Mouse (Mus musculus) CH12.LX (cell line): ENCODE data around the gene Dtx1. TPM values are rescaled to one million over a fixed set of nuclear protein-coding genes. Genes with fewer than 3 reads are reported as not detected.
A peak's percentile ranks its signal among the peaks of the same experiment; 100 is the strongest.

Source experiments
- DNase-seq: peaks from one replicate; pipeline ENCODE4 v3.0.0-alpha.2; 2013; ENCODE audit errors: extremely low read depth
- H3K27ac ChIP-seq: 2 replicates; pipeline ENCODE4 v1.5.1; 2012; ENCODE audit warnings: low read depth, mild to moderate bottlenecking, control low read depth, moderate library complexity; ENCODE audit not compliant: insufficient read depth
- H3K27me3 ChIP-seq: replicated peaks from 2 replicates; pipeline ENCODE3; 2012; ENCODE audit warnings: inconsistent platforms
- H3K36me3 ChIP-seq, 2 experiments: replicated peaks in 1 of 2; 2 replicates each; pipeline versions ENCODE3 to v1.6.1; 2012; ENCODE audit warnings: inconsistent platforms in 1 of 2, low read length in 1 of 2, mild to moderate bottlenecking in 1 of 2, mixed read lengths in 1 of 2, moderate library complexity in 1 of 2; ENCODE audit not compliant: control insufficient read depth in 1 of 2, insufficient read depth in 1 of 2
- H3K4me1 ChIP-seq, 2 experiments: 2 replicates each; pipeline ENCODE4 v1.6.1; 2012; ENCODE audit warnings: inconsistent platforms in 1 of 2, moderate library complexity in 1 of 2; ENCODE audit not compliant: insufficient read depth in 2 of 2, control insufficient read depth in 1 of 2
- H3K4me2 ChIP-seq: 2 replicates; pipeline ENCODE4 v1.6.1; 2012; ENCODE audit warnings: low read depth, mild to moderate bottlenecking, control low read depth; ENCODE audit not compliant: poor library complexity, insufficient read depth, severe bottlenecking
- H3K4me3 ChIP-seq, 3 experiments: fragments of 150-350 bp in 1 of 3; sonication (generic) in 1 of 3; replicated peaks in 1 of 3; 2 replicates each; pipeline versions ENCODE3 to v1.5.1; 2011 to 2012; ENCODE audit warnings: low read depth in 2 of 3, low read length in 2 of 3, mild to moderate bottlenecking in 2 of 3, moderate library complexity in 2 of 3, control low read depth in 1 of 3, improper control_type of control experiment in 1 of 3, inconsistent platforms in 1 of 3, mixed read lengths in 1 of 3; ENCODE audit not compliant: poor library complexity in 1 of 3
- H3K79me2 ChIP-seq: replicated peaks from 2 replicates; pipeline ENCODE4 v1.6.1; 2012; ENCODE audit warnings: mild to moderate bottlenecking, moderate library complexity; ENCODE audit not compliant: control insufficient read depth, poor library complexity, insufficient read depth, severe bottlenecking; ENCODE audit errors: extremely low read depth
- H3K9ac ChIP-seq: 2 replicates; pipeline ENCODE4 v1.6.1; 2012; ENCODE audit warnings: low read depth, mild to moderate bottlenecking, control low read depth, moderate library complexity; ENCODE audit not compliant: insufficient read depth
- H3K9me3 ChIP-seq: replicated peaks from 2 replicates; pipeline ENCODE3; 2012; ENCODE audit warnings: low read length, inconsistent platforms, mixed read lengths
- CHD1 ChIP-seq: IDR thresholded peaks from 2 replicates; pipeline ENCODE4 v1.6.1; 2012; ENCODE audit warnings: low read depth, low read length, improper control_type of control experiment, inconsistent platforms
- CHD2 ChIP-seq: IDR thresholded peaks from 2 replicates; pipeline ENCODE4 v1.6.1; 2011; ENCODE audit warnings: low read length, improper control_type of control experiment
- E2F4 ChIP-seq: IDR thresholded peaks from 2 replicates; pipeline ENCODE4 v1.6.1; 2011; ENCODE audit warnings: low read depth, low read length, improper control_type of control experiment; ENCODE audit not compliant: insufficient replicate concordance
- ELF1 ChIP-seq: IDR thresholded peaks from 2 replicates; pipeline ENCODE4 v1.6.1; 2014; ENCODE audit warnings: low read depth, mild to moderate bottlenecking, inconsistent platforms, low read length, improper control_type of control experiment
- EP300 ChIP-seq: IDR thresholded peaks from 2 replicates; pipeline ENCODE4 v1.6.1; 2011; ENCODE audit warnings: low read length, improper control_type of control experiment
- ETS1 ChIP-seq: conservative IDR thresholded peaks from 2 replicates; pipeline ENCODE4 v1.6.1; 2012; ENCODE audit warnings: low read depth, mild to moderate bottlenecking, inconsistent platforms, low read length, improper control_type of control experiment, moderate library complexity
- IRF4 ChIP-seq: IDR thresholded peaks from 2 replicates; pipeline ENCODE4 v1.6.1; 2014; ENCODE audit warnings: low read depth, mild to moderate bottlenecking, inconsistent platforms, low read length, improper control_type of control experiment
- JUN ChIP-seq: IDR thresholded peaks from 2 replicates; pipeline ENCODE4 v1.6.1; 2011; ENCODE audit warnings: low read depth, mild to moderate bottlenecking, low read length, improper control_type of control experiment, moderate library complexity; ENCODE audit not compliant: insufficient read depth
- JUND ChIP-seq: conservative IDR thresholded peaks from 2 replicates; pipeline ENCODE4 v1.6.1; 2011; ENCODE audit warnings: low read depth, low read length, improper control_type of control experiment
- MAFK ChIP-seq: IDR thresholded peaks from 2 replicates; pipeline ENCODE4 v1.6.1; 2011; ENCODE audit warnings: low read length, improper control_type of control experiment; ENCODE audit not compliant: insufficient replicate concordance
- MAZ ChIP-seq: IDR thresholded peaks from 2 replicates; pipeline ENCODE4 v1.6.1; 2012; ENCODE audit warnings: low read depth, mild to moderate bottlenecking, inconsistent platforms, low read length, improper control_type of control experiment, moderate library complexity
- MEF2A ChIP-seq: IDR thresholded peaks from 2 replicates; pipeline ENCODE4 v1.6.1; 2014; ENCODE audit warnings: low read depth, mild to moderate bottlenecking, inconsistent platforms, low read length, improper control_type of control experiment, borderline replicate concordance
- MXI1 ChIP-seq: IDR thresholded peaks from 2 replicates; pipeline ENCODE4 v1.6.1; 2011; ENCODE audit warnings: mild to moderate bottlenecking, low read depth, low read length, improper control_type of control experiment
- MYC ChIP-seq: IDR thresholded peaks from 2 replicates; pipeline ENCODE4 v1.6.1; 2011; ENCODE audit warnings: low read depth, mild to moderate bottlenecking, improper control_type of control experiment, low read length
- NRF1 ChIP-seq: IDR thresholded peaks from 2 replicates; pipeline ENCODE4 v1.6.1; 2014; ENCODE audit warnings: low read depth, mild to moderate bottlenecking, inconsistent platforms, low read length, improper control_type of control experiment, moderate library complexity
- PAX5 ChIP-seq: IDR thresholded peaks from 2 replicates; pipeline ENCODE4 v1.6.1; 2012; ENCODE audit warnings: low read length, inconsistent platforms, mixed read lengths
- POLR2A ChIP-seq: IDR thresholded peaks from 2 replicates; pipeline ENCODE4 v1.6.1; 2011; ENCODE audit warnings: low read depth, mild to moderate bottlenecking, improper control_type of control experiment, low read length
- POLR2AphosphoS2 ChIP-seq: IDR thresholded peaks from 2 replicates; pipeline ENCODE4 v1.6.1; 2011; ENCODE audit warnings: low read depth, low read length, improper control_type of control experiment
- RAD21 ChIP-seq: IDR thresholded peaks from 2 replicates; pipeline ENCODE4 v1.6.1; 2011; ENCODE audit warnings: low read depth, mild to moderate bottlenecking, low read length, improper control_type of control experiment, moderate library complexity
- RCOR1 ChIP-seq: conservative IDR thresholded peaks from 2 replicates; pipeline ENCODE4 v1.6.1; 2012; ENCODE audit warnings: low read depth, mild to moderate bottlenecking, inconsistent platforms, low read length, improper control_type of control experiment
- SMC3 ChIP-seq: IDR thresholded peaks from 2 replicates; pipeline ENCODE4 v1.6.1; 2011; ENCODE audit warnings: low read depth, low read length, improper control_type of control experiment
- TBP ChIP-seq: conservative IDR thresholded peaks from 2 replicates; pipeline ENCODE4 v1.6.1; 2011; ENCODE audit warnings: low read depth, low read length, improper control_type of control experiment
- TCF12 ChIP-seq: IDR thresholded peaks from 2 replicates; pipeline ENCODE4 v1.6.1; 2014; ENCODE audit warnings: low read depth, mild to moderate bottlenecking, inconsistent platforms, low read length, improper control_type of control experiment
- UBTF ChIP-seq: IDR thresholded peaks from 2 replicates; pipeline ENCODE4 v1.6.1; 2012; ENCODE audit warnings: low read depth, mild to moderate bottlenecking, inconsistent platforms, low read length, improper control_type of control experiment, moderate library complexity
- USF1 ChIP-seq: IDR thresholded peaks from 2 replicates; pipeline ENCODE4 v1.6.1; 2014; ENCODE audit warnings: low read depth, mild to moderate bottlenecking, inconsistent platforms, low read length, improper control_type of control experiment
- ZC3H11A ChIP-seq: IDR thresholded peaks from 2 replicates; pipeline ENCODE4 v1.6.1; 2012; ENCODE audit warnings: low read depth, mild to moderate bottlenecking, inconsistent platforms, low read length, improper control_type of control experiment
- ZMIZ1 ChIP-seq: IDR thresholded peaks from 2 replicates; pipeline ENCODE4 v1.6.1; 2012; ENCODE audit warnings: low read depth, mild to moderate bottlenecking, inconsistent platforms, low read length, improper control_type of control experiment
- dilution Hi-C: fragments of 300-500 bp; cut with MboI; formaldehyde crosslinking; loops from 2 replicates; pipeline ENCODE4 v1.14.3; 2020; ENCODE audit warnings: low sequenced_read_pairs; ENCODE audit not compliant: extremely low pct_unique_long_range_greater_than_20kb, extremely low pct_ligation_motif_present
- in situ Hi-C: fragments of 300-500 bp; cut with MboI; formaldehyde crosslinking; loops from 3 replicates; pipeline ENCODE4 v1.14.3; 2019; ENCODE audit warnings: low sequenced_read_pairs, low pct_ligation_motif_present, low pct_unique_long_range_greater_than_20kb, mixed read lengths
- polyA plus RNA-seq: library from polyadenylated mRNA; unstranded; fragments of >175 nt; gene quantifications from 2 replicates; pipeline ENCODE4 v1.2.1, GENCODE M21; 2012; ENCODE audit warnings: low read depth; ENCODE audit not compliant: insufficient read length
- total RNA-seq, 2 experiments: library from RNA; depleted of rRNA; stranded (reverse); fragments of 300-350 nt in 1 of 2; fragments of >200 nt in 1 of 2; gene quantifications; 2 replicates each; pipeline ENCODE4 v1.2.3; 2012 to 2014

Gene Dtx1
- total and polyA plus RNA-seq, 3 experiments: 0.98 to 3.9 (median 2.1) TPM

DNA sequence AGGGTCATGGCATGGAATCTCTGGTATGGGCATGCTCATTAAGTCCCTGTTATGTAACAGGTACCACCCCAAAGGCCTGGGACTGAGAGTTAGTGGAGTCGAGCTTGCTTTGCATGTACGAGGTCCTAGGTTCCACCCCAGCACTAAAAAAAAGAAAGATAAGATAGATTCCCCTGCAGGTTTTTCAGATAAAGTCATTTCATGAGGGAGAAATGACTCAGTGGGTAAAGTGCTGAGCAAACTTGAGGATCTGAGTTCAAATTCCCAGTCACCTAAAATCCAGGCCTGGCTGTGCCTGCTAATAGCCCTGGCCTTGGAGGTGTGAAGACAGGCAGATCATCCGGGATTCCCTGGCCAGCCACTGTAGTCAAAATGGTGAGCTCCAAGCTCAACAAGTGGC is 39.9 kb downstream of the Dtx1 start:
- peaks cover 6% of the 10 kb centered on the region for H3K9me3 ChIP-seq
- no peak for DNase-seq
- no peaks in the 10 kb centered on the region for H3K27me3 ChIP-seq
- no peak overlapping the region for H3K4me2 ChIP-seq
- in situ Hi-C loops: no loop called here
- H3K9ac ChIP-seq: no peak overlapping the region
- dilution Hi-C loops: no loop called here
- H3K4me1 ChIP-seq: peaks cover 4 to 29% of the 10 kb centered on the region in 2 experiments; a peak in 2 of 4 replicates
- H3K4me3 ChIP-seq: no peak overlapping the region
- no peak overlapping the region for H3K27ac ChIP-seq
- no peaks in the 10 kb centered on the region for H3K79me2 ChIP-seq
- H3K36me3 ChIP-seq: peaks cover 38 to 90% of the 10 kb centered on the region in 2 experiments
- TF ChIP-seq JUN: peak; percentile 65
- no peak for TF ChIP-seq PAX5
- TF ChIP-seq MEF2A: no peak
- TF ChIP-seq POLR2A: no peak
- TF ChIP-seq JUND: peak; percentile 84
- TF ChIP-seq NRF1: no peak
- TF ChIP-seq MXI1: no peak
- no peak for TF ChIP-seq RCOR1
- peak; percentile 62 for TF ChIP-seq EP300
- TF ChIP-seq CHD1: no peak
- TF ChIP-seq UBTF: no peak
- no peak for TF ChIP-seq RAD21
- TF ChIP-seq MYC: no peak
- no peak for TF ChIP-seq ZC3H11A
- peak; percentile 80 for TF ChIP-seq IRF4
- no peak for TF ChIP-seq ELF1
- no peak for TF ChIP-seq TCF12

DNA sequence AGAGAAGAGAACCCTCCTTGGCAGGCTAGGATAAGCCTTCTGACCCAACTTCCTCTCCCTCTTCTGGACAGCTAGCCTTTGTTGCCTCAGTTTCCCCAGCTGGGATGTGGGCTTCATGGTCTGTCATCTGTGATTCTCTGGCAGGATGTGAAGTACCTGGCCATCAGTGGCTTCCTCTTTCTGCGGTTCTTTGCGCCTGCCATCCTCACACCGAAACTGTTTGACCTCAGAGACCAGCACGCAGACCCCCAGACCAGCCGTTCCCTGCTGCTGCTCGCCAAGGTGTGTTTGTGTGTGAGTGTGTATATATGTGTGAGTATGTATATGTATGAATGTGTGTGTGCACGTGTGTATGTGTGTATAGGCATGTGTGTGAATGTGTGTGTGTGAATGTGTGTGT is 41.6 kb downstream of the Dtx1 start:
- Histone ChIP-seq H3K27me3 (no peaks in the 10 kb centered on the region), H3K9ac (no peak overlapping the region), H3K4me1 (peaks cover 4 to 35% of the 10 kb centered on the region in 2 experiments; a peak in 2 of 4 replicates), H3K4me2 (no peak overlapping the region), H3K27ac (no peak overlapping the region), H3K79me2 (no peaks in the 10 kb centered on the region), H3K36me3 (peaks cover 28 to 87% of the 10 kb centered on the region in 2 experiments), H3K9me3 (no peaks in the 10 kb centered on the region), H3K4me3 (no peak overlapping the region)
- no peak for DNase-seq
- TF ChIP-seq JUND (no peak), ETS1 (no peak), USF1 (no peak), E2F4 (no peak), SMC3 (no peak), MAZ (no peak), MYC (no peak), JUN (no peak), TBP (no peak), NRF1 (no peak), POLR2AphosphoS2 (no peak), ZMIZ1 (no peak), CHD2 (no peak), MAFK (no peak), EP300 (no peak)
- in situ Hi-C loops: no loop called here
- dilution Hi-C loops: no loop called here
